Mouse (Mus musculus): Measurements from ENCODE around the gene Gga3.

DNA sequence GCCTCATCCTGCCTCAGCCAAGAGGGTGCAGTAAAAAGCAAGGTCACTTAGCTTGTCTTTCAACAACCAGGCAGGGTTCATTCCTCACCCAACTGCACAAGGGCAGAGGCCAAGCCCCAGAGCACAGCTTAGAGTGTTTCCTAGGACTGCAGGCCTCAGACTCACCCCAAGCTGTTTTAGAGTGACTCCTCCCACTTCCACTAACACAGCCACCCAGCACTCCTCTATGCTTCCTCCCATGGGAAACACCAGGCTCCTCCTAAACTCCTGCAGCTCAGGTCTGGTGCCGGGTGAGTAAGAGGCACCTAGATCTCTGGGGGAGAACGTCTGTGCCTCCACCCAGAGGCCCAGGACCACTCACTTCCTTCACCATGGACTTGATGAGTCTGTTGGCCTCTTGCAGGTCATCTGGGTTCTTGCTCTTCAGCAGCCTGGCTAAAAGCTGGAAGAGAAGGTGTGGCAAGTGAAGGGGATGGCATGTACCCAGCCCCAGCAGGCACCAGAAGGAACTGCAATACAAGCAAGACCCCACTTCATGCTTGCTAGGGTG, 13.2 kb downstream of the Gga3 start:
- TF ChIP-seq CTCF (IDR thresholded peaks at IDR 0.05; ENCODE audit: low read depth): no peak
- TF ChIP-seq EP300 (IDR thresholded peaks at IDR 0.05; ENCODE audit: low read depth): no peak

All from liver, embryonic 14.5 days (tissue).